8 mouse cellular contexts compared by ENCODE assay signal in genomic region chr8:120491166-120491793, GRCm38 (mm10).
DNase-seq lines count a peak whose midpoint lies in the region; ATAC-seq lines count a peak whose summit lies in the region.

No protein-coding gene starts in this region.

- ATAC-seq in heart, embryonic 14.5 days (ENCODE audit: insufficient number of reproducible peaks, insufficient read depth, low FRiP score, low read depth), result no peak
- no peak for ATAC-seq in embryonic facial prominence, embryonic 11.5 days (replicated peaks; ENCODE audit: insufficient number of reproducible peaks, low FRiP score, low TSS enrichment, low read depth)
- no peak for ATAC-seq in intestine, embryonic 16.5 days
- ATAC-seq in midbrain, embryonic 16.5 days, result no peak

- H3K27ac ChIP-seq in heart, embryonic 14.5 days (replicated peaks in 1 of 2; ENCODE audit: control insufficient read depth in 1 of 2, insufficient read depth in 1 of 2, low read depth in 2 of 2, low read length in 2 of 2), result peak overlapping the region in 1 of 2 experiments; percentile 97; a peak in 1 of 4 replicates
- H3K27ac ChIP-seq in embryonic facial prominence, embryonic 11.5 days (replicated peaks; ENCODE audit: low read depth, low read length), result no peak overlapping the region
- peak overlapping the region; percentile 86 for H3K27ac ChIP-seq in intestine, embryonic 16.5 days (ENCODE audit: low read length)
- no peak overlapping the region for H3K27ac ChIP-seq in midbrain, embryonic 16.5 days (ENCODE audit: low read length)

- no peaks in the 10 kb centered on the region for H3K9me3 ChIP-seq in heart, embryonic 14.5 days (ENCODE audit: control insufficient read depth, low read length)
- H3K9me3 ChIP-seq in embryonic facial prominence, embryonic 11.5 days (replicated peaks; ENCODE audit: control insufficient read depth, low read length), result no peaks in the 10 kb centered on the region
- no peaks in the 10 kb centered on the region for H3K9me3 ChIP-seq in intestine, embryonic 16.5 days (ENCODE audit: control insufficient read depth, low read length)
- no peaks in the 10 kb centered on the region for H3K9me3 ChIP-seq in midbrain, embryonic 16.5 days (replicated peaks; ENCODE audit: control insufficient read depth, low read length, poor library complexity, severe bottlenecking)

- H3K36me3 ChIP-seq in heart, embryonic 14.5 days (ENCODE audit: control insufficient read depth, insufficient read depth, low read length), result no peaks in the 10 kb centered on the region
- no peaks in the 10 kb centered on the region for H3K36me3 ChIP-seq in embryonic facial prominence, embryonic 11.5 days (replicated peaks; ENCODE audit: control insufficient read depth, insufficient read depth, low read depth, low read length)
- no peaks in the 10 kb centered on the region for H3K36me3 ChIP-seq in intestine, embryonic 16.5 days (ENCODE audit: control insufficient read depth, insufficient read depth, low read length)
- no peaks in the 10 kb centered on the region for H3K36me3 ChIP-seq in midbrain, embryonic 16.5 days (ENCODE audit: control insufficient read depth, insufficient read depth, low read length)

- H3K4me3 ChIP-seq in heart, embryonic 14.5 days (ENCODE audit: control insufficient read depth in 1 of 2, insufficient read depth in 1 of 2, low read depth in 1 of 2, low read length in 2 of 2), result peak overlapping the region in 1 of 2 experiments; percentile 85; a peak in 1 of 4 replicates
- H3K4me3 ChIP-seq in embryonic facial prominence, embryonic 11.5 days (ENCODE audit: low read depth, low read length), result no peak overlapping the region
- peak overlapping the region; percentile 75 for H3K4me3 ChIP-seq in intestine, embryonic 16.5 days (ENCODE audit: low read length)
- peak overlapping the region; percentile 76 for H3K4me3 ChIP-seq in midbrain, embryonic 16.5 days (ENCODE audit: low read depth, low read length)

- DNase-seq in heart, adult 8-10 months (ENCODE audit: low spot score), result no peak
- no peak for DNase-seq in embryonic facial prominence, embryonic 11.5 days (ENCODE audit: low spot score)
- no peak for DNase-seq in left cerebral cortex, adult 18-20 months (ENCODE audit: low spot score in 2 of 2)
- DNase-seq in spleen, postnatal 14 days (ENCODE audit: low spot score in 2 of 2), result no peak
- DNase-seq in adrenal gland, adult 18-20 months (ENCODE audit: low spot score in 2 of 2), result no peak

- H3K27me3 ChIP-seq in heart, embryonic 14.5 days (ENCODE audit: control insufficient read depth, insufficient read depth, low read length), result no peaks in the 10 kb centered on the region
- no peaks in the 10 kb centered on the region; the same call in none of the 2 replicates for H3K27me3 ChIP-seq in embryonic facial prominence, embryonic 11.5 days (ENCODE audit: control insufficient read depth, insufficient read depth, low read length)
- 0 out of 2 replicates have a peak, but pooled peaks cover 3% of the 10 kb centered on the region for H3K27me3 ChIP-seq in intestine, embryonic 16.5 days (replicated peaks; ENCODE audit: control insufficient read depth, insufficient read depth, low read length)
- H3K27me3 ChIP-seq in midbrain, embryonic 16.5 days (ENCODE audit: control insufficient read depth, insufficient read depth, low read depth, low read length), result no peaks in the 10 kb centered on the region

- WGBS in heart, embryonic 14.5 days, result 56% methylated on average over 5 of the region's 5 CpGs
- WGBS in embryonic facial prominence, embryonic 11.5 days, result 67% methylated on average over 5 of the region's 5 CpGs
- WGBS in intestine, embryonic 16.5 days, result 56% methylated on average over 5 of the region's 5 CpGs
- 66% methylated on average over 5 of the region's 5 CpGs for WGBS in midbrain, embryonic 16.5 days

- peak overlapping the region; percentile 96 for H3K4me2 ChIP-seq in heart, embryonic 14.5 days (ENCODE audit: low read length)
- H3K4me2 ChIP-seq in embryonic facial prominence, embryonic 11.5 days (ENCODE audit: low read depth, low read length), result peak overlapping the region; percentile 99; the same call in 1 of the 2 replicates
- H3K4me2 ChIP-seq in intestine, embryonic 16.5 days (ENCODE audit: low read depth, low read length), result peak overlapping the region; percentile 97
- H3K4me2 ChIP-seq in midbrain, embryonic 16.5 days (ENCODE audit: low read length), result peak overlapping the region; percentile 89

- peak overlapping the region; percentile 93 for H3K9ac ChIP-seq in heart, embryonic 14.5 days (ENCODE audit: low read length)
- no peak overlapping the region for H3K9ac ChIP-seq in embryonic facial prominence, embryonic 11.5 days (replicated peaks; ENCODE audit: low read length)
- peak overlapping the region; percentile 53; the same call in 1 of the 2 replicates for H3K9ac ChIP-seq in intestine, embryonic 16.5 days (ENCODE audit: low read depth, low read length)
- peak overlapping the region; percentile 94 for H3K9ac ChIP-seq in midbrain, embryonic 16.5 days (ENCODE audit: low read depth, low read length)

- H3K4me1 ChIP-seq in heart, embryonic 14.5 days (ENCODE audit: control insufficient read depth in 2 of 2, insufficient read depth in 2 of 2, low read length in 2 of 2), result peaks cover 61 to 68% of the 10 kb centered on the region in 2 experiments
- peaks cover 14% of the 10 kb centered on the region for H3K4me1 ChIP-seq in embryonic facial prominence, embryonic 11.5 days (ENCODE audit: control insufficient read depth, insufficient read depth, low read length)
- H3K4me1 ChIP-seq in intestine, embryonic 16.5 days (ENCODE audit: control insufficient read depth, insufficient read depth, low read length), result peaks cover 73% of the 10 kb centered on the region
- H3K4me1 ChIP-seq in midbrain, embryonic 16.5 days (ENCODE audit: control insufficient read depth, insufficient read depth, low read length), result peaks cover 60% of the 10 kb centered on the region
